Mouse (Mus musculus) limb, embryonic 11.5 days (tissue): ENCODE results near the gene Cx3cr1. TPM values are rescaled to one million over a fixed set of nuclear protein-coding genes. Genes with fewer than 3 reads are reported as not detected.

Source experiments
- ATAC-seq: fragments of 200-750 bp; cut with Nextera tagmentation; 2 replicates; pipeline ENCODE4 v1.8.0; 2017; ENCODE audit warnings: low read depth; ENCODE audit not compliant: insufficient number of reproducible peaks, low FRiP score, low TSS enrichment
- DNase-seq: peaks from one replicate; pipeline ENCODE4 v3.0.0-alpha.2; 2015; ENCODE audit warnings: low spot score
- H3K27ac ChIP-seq: fragments of 300-500 bp; sonication (generic); replicated peaks from 2 replicates; pipeline ENCODE4 v1.5.1; 2014; ENCODE audit warnings: low read depth, mild to moderate bottlenecking, low read length
- H3K27me3 ChIP-seq: fragments of 300-500 bp; sonication (generic); 2 replicates; pipeline ENCODE4 v1.6.1; 2014; ENCODE audit warnings: mild to moderate bottlenecking, low read length, mixed read lengths; ENCODE audit not compliant: control insufficient read depth, insufficient read depth
- H3K36me3 ChIP-seq: fragments of 300-500 bp; sonication (generic); 2 replicates; pipeline ENCODE4 v1.6.1; 2014; ENCODE audit warnings: mild to moderate bottlenecking, low read length, moderate library complexity, mixed read lengths; ENCODE audit not compliant: control insufficient read depth, insufficient read depth
- H3K4me1 ChIP-seq: fragments of 300-500 bp; sonication (generic); 2 replicates; pipeline ENCODE4 v1.6.1; 2014; ENCODE audit warnings: low read length, mixed read lengths; ENCODE audit not compliant: control insufficient read depth, insufficient read depth
- H3K4me2 ChIP-seq: fragments of 300-500 bp; sonication (generic); 2 replicates; pipeline ENCODE4 v1.6.1; 2014; ENCODE audit warnings: low read depth, mild to moderate bottlenecking, moderate library complexity; ENCODE audit not compliant: severe bottlenecking
- H3K4me3 ChIP-seq: fragments of 300-500 bp; sonication (generic); 2 replicates; pipeline ENCODE4 v1.5.1; 2014; ENCODE audit warnings: low read depth, low read length
- H3K9ac ChIP-seq: fragments of 300-500 bp; sonication (generic); 2 replicates; pipeline ENCODE4 v1.6.1; 2014; ENCODE audit warnings: mild to moderate bottlenecking, low read length
- H3K9me3 ChIP-seq: fragments of 300-500 bp; sonication (generic); 2 replicates; pipeline ENCODE4 v1.6.1; 2016; ENCODE audit warnings: low read length; ENCODE audit not compliant: control insufficient read depth
- WGBS: fragments of 180-500 bp; shearing (Covaris S2); extraction: QIAGEN DNeasy Blood & Tissue Kit; methylation state at CpG from one replicate; pipeline ENCODE4 v1.1.7; 2014; 5-methylcytosine and 5-hydroxymethylcytosine counted together
- polyA plus RNA-seq: library from polyadenylated mRNA; unstranded; fragments of >200 nt; fragmentation: Nextera tagmentation; extraction: Ambion mirVana; gene quantifications from 2 replicates; pipeline ENCODE4 v1.2.1, GENCODE M21; 2014

The Cx3cr1 gene
- polyA plus RNA-seq, 1 experiment from 2014 or later = 2.5 TPM

DNA sequence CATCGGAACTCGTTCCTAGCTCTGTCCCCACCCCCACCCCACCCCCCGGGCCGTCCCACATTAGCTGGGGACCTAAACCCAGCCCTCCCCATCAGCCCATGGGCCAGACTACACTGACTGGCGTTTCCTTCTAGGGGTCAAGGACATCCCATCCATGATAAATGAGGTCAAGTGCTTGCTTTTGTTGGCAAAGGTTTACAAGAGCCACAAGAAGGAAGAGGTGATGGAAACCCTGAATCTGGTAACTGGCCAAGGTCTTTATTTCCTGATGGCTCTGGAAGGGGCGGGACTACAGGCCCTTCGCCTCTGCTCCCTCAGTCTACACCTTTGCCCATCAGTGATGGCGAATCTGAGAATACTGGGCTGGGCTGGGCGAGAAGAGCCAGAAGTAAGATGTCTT lies 110.8 kb downstream of the Cx3cr1 start:
- 84% methylated on average over 9 of the region's 9 CpGs for WGBS
- Histone ChIP-seq H3K4me2 (no peak overlapping the region), H3K9ac (no peak overlapping the region), H3K4me1 (peaks cover 5% of the 10 kb centered on the region; the same call in 1 of the 2 replicates), H3K36me3 (no peaks in the 10 kb centered on the region), H3K4me3 (no peak overlapping the region), H3K9me3 (no peaks in the 10 kb centered on the region), H3K27me3 (no peaks in the 10 kb centered on the region), H3K27ac (no peak overlapping the region)
- ATAC-seq = no peak
- DNase-seq = no peak

DNA sequence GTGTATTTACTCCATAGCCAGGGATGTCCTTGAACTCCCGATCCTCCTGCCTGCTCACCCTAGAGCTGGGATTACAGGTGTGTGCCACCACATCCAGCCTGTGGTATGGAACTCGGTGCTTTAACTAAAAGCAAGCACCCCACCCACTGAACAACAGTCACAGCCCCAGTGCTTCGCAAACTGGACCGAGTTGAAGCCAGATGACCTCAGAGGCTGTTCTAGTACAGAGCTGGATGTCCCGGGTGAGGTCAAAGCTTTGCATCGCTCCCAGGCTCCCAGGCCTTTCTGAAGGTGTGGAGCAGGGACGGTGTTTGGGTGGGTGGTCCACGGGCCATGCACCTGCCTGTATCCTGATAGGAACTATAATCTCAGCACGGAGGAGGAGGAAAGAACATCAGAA lies 118.3 kb downstream of the Cx3cr1 start:
- DNase-seq (no peak), ATAC-seq (no peak)
- Histone ChIP-seq H3K4me3 (no peak overlapping the region), H3K9me3 (no peaks in the 10 kb centered on the region), H3K27me3 (no peaks in the 10 kb centered on the region), H3K4me2 (no peak overlapping the region), H3K9ac (no peak overlapping the region), H3K4me1 (no peaks in the 10 kb centered on the region), H3K27ac (no peak overlapping the region), H3K36me3 (no peaks in the 10 kb centered on the region)
- 85% methylated on average over 9 of the region's 9 CpGs for WGBS

DNA sequence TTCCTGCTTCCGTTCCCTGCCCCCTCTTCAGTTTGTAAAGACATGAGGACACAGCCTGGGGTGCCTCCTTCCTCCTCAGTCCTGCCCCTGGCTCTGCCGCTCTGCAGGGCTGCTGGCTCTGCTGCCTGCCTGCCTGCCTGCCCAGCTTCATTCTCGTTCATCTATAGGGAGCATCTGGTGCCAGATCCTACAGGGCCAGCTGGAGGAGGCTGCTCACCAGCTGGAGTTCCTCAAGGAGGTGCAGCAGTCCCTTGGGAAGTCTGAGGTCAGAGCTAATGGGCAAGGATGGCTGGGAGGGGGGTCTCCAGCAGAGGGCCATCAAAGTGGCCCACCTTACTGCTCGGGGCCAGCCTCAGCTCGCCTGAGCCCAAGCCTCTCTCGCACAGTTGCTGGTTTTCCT lies 119.2 kb downstream of the Cx3cr1 start:
- DNase-seq = no peak
- no peak for ATAC-seq
- Histone ChIP-seq H3K27me3 (no peaks in the 10 kb centered on the region), H3K4me2 (no peak overlapping the region), H3K9me3 (no peaks in the 10 kb centered on the region), H3K4me3 (no peak overlapping the region), H3K4me1 (no peaks in the 10 kb centered on the region), H3K27ac (no peak overlapping the region), H3K36me3 (no peaks in the 10 kb centered on the region), H3K9ac (no peak overlapping the region)
- 53% methylated on average over 6 of the region's 6 CpGs for WGBS

- no peak overlapping the region for H3K4me2 ChIP-seq
- ATAC-seq = no peak
- no peak overlapping the region for H3K9ac ChIP-seq
- H3K27me3 ChIP-seq = no peaks in the 10 kb centered on the region
- H3K9me3 ChIP-seq = no peaks in the 10 kb centered on the region
- 51% methylated on average over 3 of the region's 3 CpGs for WGBS
- H3K27ac ChIP-seq = no peak overlapping the region
- H3K4me3 ChIP-seq = no peak overlapping the region
- no peak for DNase-seq
- H3K4me1 ChIP-seq = no peaks in the 10 kb centered on the region
- H3K36me3 ChIP-seq = no peaks in the 10 kb centered on the region
Measured at GRCm38 (mm10) chr9:119948804-119949203, 120.9 kb downstream of the Cx3cr1 start.

GRCm38 (mm10) chr9:119945173-119945900 lies 124.3 kb downstream of the Cx3cr1 start:
- no peaks in the 10 kb centered on the region for H3K27me3 ChIP-seq
- DNase-seq = no peak
- H3K36me3 ChIP-seq = no peaks in the 10 kb centered on the region
- ATAC-seq = no peak
- 67% methylated on average over 12 of the region's 12 CpGs for WGBS
- H3K4me2 ChIP-seq = no peak overlapping the region
- H3K4me3 ChIP-seq = no peak overlapping the region
- no peak overlapping the region for H3K9ac ChIP-seq
- no peaks in the 10 kb centered on the region; the same call in 1 of the 2 replicates for H3K4me1 ChIP-seq
- H3K27ac ChIP-seq = no peak overlapping the region
- H3K9me3 ChIP-seq = no peaks in the 10 kb centered on the region

DNA sequence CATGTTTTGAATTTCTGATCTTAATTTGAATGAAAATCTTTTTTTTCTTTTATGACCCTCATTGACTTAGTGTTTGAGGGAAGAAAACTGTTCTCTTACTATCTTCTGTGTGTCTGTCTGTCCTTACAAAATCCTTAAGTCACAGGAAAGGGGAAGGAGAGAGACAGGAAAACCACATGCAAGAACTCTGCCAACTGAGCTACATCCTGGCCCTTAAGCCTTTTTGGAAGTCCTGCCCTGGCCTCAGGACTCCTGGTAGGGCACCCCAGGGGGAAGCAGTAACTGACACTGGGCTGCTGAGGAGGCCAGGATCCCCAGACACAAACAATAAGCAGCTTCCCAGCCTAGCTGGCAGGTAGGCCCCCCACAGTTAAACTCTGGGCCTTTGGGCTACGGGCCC lies 126.4 kb downstream of the Cx3cr1 start:
- Histone ChIP-seq H3K27ac (no peak overlapping the region), H3K27me3 (no peaks in the 10 kb centered on the region), H3K4me1 (peaks cover 7% of the 10 kb centered on the region; the same call in 1 of the 2 replicates), H3K4me2 (no peak overlapping the region), H3K9me3 (no peaks in the 10 kb centered on the region), H3K9ac (no peak overlapping the region), H3K36me3 (no peaks in the 10 kb centered on the region), H3K4me3 (no peak overlapping the region)
- DNase-seq = no peak
- WGBS = 82% methylated on average over 1 of the region's 1 CpGs
- no peak for ATAC-seq

GRCm38 (mm10) chr9:119941861-119942260 lies 127.8 kb downstream of the Cx3cr1 start:
- ATAC-seq (no peak), DNase-seq (no peak)
- H3K4me1 ChIP-seq = peaks cover 10% of the 10 kb centered on the region; the same call in 1 of the 2 replicates
- WGBS = 84% methylated on average over 14 of the region's 14 CpGs
- H3K36me3 ChIP-seq = no peaks in the 10 kb centered on the region
- no peak overlapping the region for H3K4me2 ChIP-seq
- H3K4me3 ChIP-seq = no peak overlapping the region
- no peak overlapping the region for H3K9ac ChIP-seq
- no peak overlapping the region for H3K27ac ChIP-seq
- no peaks in the 10 kb centered on the region for H3K9me3 ChIP-seq
- no peaks in the 10 kb centered on the region for H3K27me3 ChIP-seq

- Histone ChIP-seq H3K4me2 (no peak overlapping the region), H3K9me3 (no peaks in the 10 kb centered on the region), H3K36me3 (no peaks in the 10 kb centered on the region), H3K9ac (no peak overlapping the region), H3K27me3 (no peaks in the 10 kb centered on the region), H3K4me1 (peaks cover 11% of the 10 kb centered on the region; the same call in 1 of the 2 replicates), H3K27ac (no peak overlapping the region), H3K4me3 (no peak overlapping the region)
- DNase-seq (no peak), ATAC-seq (no peak)
- 89% methylated on average over 5 of the region's 5 CpGs for WGBS
Measured at GRCm38 (mm10) chr9:119941407-119941806, 128.3 kb downstream of the Cx3cr1 start.

- H3K27me3 ChIP-seq = no peaks in the 10 kb centered on the region
- H3K36me3 ChIP-seq = no peaks in the 10 kb centered on the region
- H3K4me2 ChIP-seq = no peak overlapping the region
- WGBS = 45% methylated on average over 10 of the region's 10 CpGs
- DNase-seq = peak; percentile 58
- no peak for ATAC-seq
- H3K9ac ChIP-seq = no peak overlapping the region
- no peaks in the 10 kb centered on the region for H3K9me3 ChIP-seq
- peak overlapping the region; percentile 59; the same call in 1 of the 2 replicates for H3K27ac ChIP-seq
- peaks cover 13% of the 10 kb centered on the region; the same call in 1 of the 2 replicates for H3K4me1 ChIP-seq
- no peak overlapping the region for H3K4me3 ChIP-seq
Measured at GRCm38 (mm10) chr9:119939646-119940045, 130.0 kb downstream of the Cx3cr1 start.
